Mouse (Mus musculus) spleen, postnatal 4 days (tissue): ENCODE measurements around the gene Ndufaf2.

Source experiments
- DNase-seq, 2 experiments: peaks; one replicate each; pipeline ENCODE4 v3.0.0; 2022; ENCODE audit warnings: low spot score in 2 of 2

Gene Ndufaf2

DNA sequence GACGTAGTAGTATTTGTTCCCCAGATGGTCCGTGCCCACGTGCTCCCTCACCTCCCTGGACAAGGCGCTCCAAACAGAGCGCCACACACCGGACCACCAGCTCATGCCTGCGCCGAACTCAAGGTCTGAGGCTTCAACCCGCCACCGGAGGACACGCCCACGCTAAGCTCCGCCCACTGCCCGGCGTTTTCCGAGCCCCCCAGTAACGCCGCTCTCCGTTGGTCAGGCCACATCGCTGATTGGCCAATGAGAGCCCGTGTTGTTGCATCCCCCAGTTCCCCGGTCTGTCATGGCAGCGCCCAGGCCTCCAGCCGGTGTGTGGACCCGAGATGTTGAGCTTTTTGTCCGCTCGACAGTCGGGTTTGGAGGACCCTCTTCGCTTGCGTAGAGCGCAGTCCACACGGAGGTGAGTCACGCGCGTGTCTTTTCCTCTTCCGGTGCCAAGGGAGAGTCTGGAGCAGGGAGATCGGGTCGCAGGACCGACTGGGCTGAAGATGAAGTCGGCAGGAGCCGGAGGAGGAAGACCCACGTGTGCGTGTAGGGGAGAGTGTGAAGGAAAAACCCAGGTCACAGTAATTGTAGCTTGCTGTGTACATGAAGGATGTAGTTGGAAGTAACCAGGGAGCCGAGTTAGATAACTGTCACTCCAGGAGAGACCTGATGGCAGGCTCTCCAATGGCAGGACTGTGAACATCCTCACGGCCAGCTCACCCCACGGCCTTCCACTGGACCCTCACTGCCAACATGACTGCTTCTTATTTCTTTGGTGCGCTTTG lies at the start of gene Ndufaf2, which contains the start of gene Ercc8:
Gene Ndufaf2 (minus strand): TSS at position 159 of the 776 bp plus-strand sequence.
Gene Ercc8 (plus strand): TSS at position 267 of the 776 bp plus-strand sequence.
- DNase-seq: peak; percentile 97 to 99

- DNase-seq: no peak
Measured at GRCm38 (mm10) chr13:108208090-108208489, 49.7 kb upstream of the Ndufaf2 start.

- no peak for DNase-seq
Measured at GRCm38 (mm10) chr13:108207447-108207846, 49.0 kb upstream of the Ndufaf2 start.

- DNase-seq: no peak
Measured at GRCm38 (mm10) chr13:108204857-108205256, 46.4 kb upstream of the Ndufaf2 start.

DNA sequence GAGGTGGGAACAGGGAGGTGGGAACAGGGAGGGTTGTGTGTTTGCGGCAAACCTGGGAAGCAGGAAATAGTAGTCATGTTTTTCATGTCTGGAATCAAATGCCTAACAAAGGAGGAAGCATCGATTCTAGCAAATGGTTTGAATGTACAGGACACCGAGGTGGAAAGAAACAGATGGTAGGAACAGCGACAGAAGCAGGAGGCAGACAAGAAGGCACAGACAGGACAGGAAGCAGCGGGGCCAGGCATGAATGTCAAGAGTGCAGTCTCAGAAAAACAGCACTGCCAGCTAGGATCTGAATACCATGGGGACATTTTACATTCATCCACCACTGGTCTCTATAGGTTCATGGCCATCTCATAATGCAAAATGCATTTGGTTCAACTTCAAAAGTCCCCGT lies 37.1 kb upstream of the Ndufaf2 start:
- DNase-seq: no peak

- peak in 1 of 2 experiments; percentile 35 for DNase-seq
Measured at GRCm38 (mm10) chr13:108191074-108191720, 32.8 kb upstream of the Ndufaf2 start.

DNA sequence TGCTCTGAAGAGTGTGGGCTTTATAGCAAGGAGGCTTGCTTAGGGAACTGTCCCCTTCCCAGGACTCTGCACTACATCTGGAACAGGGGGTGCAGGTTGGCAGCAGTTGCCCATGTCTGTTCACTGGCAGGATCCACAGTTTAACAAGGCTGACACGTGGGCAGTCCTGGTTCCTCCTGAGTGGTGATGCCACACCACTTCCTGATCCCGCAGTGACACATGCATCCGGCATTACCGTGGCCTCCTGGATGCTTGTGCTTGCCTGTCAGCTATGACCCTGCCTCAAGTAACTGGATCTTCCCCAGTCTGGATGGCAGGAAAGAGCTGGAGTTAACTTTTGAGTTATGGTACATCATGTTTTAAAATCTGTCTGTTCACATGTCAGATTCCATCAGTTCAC lies 29.6 kb upstream of the Ndufaf2 start:
- no peak for DNase-seq

DNA sequence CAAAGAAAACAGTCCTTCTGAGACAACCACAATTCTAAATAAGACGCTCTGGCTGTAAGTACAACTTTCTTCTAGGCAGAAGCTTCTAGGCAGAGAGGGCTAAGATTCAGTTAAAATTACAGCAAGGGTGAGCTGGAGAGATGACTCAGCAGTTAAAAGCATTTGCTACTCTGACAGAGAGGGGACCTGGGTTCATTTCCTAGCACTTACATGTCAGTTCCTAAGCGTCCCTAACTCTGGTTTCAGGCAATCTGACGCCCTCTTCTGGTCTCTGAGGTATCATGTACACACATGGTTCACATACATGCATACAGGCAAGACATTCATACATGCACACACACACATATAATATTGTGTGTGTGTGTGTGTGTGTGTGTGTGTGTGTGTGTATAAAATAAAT lies 27.1 kb upstream of the Ndufaf2 start:
- no peak for DNase-seq

DNA sequence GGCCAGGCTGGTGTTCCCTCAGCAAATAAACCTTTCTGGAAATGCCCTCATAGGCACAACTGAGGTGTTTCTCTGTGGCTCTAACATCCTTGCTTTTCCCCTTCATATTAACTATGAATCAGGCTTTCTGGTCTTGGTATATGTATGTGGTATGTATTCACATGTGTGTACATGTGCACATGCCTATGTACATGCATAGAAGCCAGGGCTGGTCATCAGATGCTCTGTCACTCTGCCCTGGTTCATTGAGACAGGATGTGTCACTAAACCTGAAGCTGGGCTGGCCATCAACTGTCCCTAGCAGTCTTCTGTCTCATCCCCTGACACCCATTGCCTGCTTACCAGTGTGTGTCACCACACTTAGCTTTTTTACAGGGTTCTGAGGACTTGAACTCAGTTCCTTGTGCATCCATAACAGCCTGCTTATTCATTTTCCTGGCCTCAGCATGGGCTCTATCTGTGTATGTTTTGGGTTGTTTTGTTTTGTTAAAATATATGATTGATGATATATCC lies 26.4 kb upstream of the Ndufaf2 start:
- DNase-seq: no peak

DNA sequence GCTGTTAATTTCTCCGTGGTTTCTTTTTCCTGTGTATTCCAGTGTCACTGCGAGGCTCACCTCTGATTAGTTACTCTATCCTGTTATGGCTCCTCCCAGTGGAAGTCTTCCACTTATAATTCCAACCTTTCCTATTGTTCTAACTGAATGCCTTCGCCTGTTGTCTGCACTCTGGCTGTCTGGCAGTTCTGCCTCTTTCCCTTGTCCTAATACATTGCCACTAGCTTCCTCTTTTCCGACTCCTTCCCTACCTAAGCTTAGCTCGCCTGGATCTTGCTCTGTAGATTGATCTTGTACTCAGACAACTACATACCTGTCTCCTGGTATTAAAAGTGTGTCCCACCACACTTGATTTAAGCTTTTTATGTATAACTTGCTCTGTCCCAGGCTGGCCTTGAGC lies 22.4 kb upstream of the Ndufaf2 start:
- no peak for DNase-seq

GRCm38 (mm10) chr13:108179618-108180017 lies 21.2 kb upstream of the Ndufaf2 start:
- DNase-seq: no peak

GRCm38 (mm10) chr13:108170511-108170910 lies 12.1 kb upstream of the Ndufaf2 start:
- DNase-seq: no peak

DNA sequence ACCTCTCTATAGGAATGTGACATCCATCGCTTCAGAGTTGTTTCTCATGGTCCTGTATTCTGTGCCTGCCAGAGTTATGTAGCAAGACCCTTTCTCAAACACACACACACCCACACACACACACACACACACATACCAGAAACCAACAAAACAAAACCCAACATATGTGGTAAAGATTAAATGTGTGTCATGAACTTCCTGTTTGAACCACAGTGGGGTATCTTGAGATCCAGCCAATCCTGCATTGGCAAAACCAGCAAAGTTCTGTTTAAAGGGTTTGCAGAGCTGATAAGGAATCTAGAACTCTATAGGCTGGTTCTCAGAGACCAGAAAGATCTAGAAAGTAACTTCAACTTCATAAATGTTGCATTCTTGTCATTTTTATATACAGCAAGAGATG lies 11.6 kb upstream of the Ndufaf2 start:
- DNase-seq: no peak

DNA sequence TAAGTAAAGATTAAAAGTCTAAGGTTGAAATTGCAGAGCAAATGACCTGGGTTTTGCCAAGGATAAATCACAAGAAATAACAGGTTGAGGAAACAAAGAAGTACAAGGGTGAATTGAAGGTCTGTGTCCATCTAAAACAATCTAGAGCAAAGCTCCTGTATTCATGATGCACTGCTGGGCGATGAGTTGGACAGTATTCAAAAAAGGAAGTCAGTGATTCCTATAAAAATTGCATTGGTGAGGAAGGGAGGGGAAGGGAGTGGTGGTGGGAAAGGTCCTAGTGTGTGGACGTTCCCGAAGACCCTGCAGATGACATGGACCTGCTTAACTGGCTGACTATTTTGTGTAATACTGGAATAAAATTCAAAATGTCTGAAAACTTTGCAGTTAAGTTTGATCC lies 6.2 kb upstream of the Ndufaf2 start:
- DNase-seq: no peak

- no peak for DNase-seq
Measured at GRCm38 (mm10) chr13:108163912-108164311, 5.5 kb upstream of the Ndufaf2 start.

GRCm38 (mm10) chr13:108159963-108160362 lies 1.5 kb upstream of the Ndufaf2 start:
- no peak for DNase-seq

- DNase-seq: no peak
Measured at GRCm38 (mm10) chr13:108159241-108159575, 785 bp upstream of the Ndufaf2 start.

- peak in 1 of 2 experiments; percentile 77 for DNase-seq
Measured at GRCm38 (mm10) chr13:108157732-108158464, 525 bp downstream of the Ndufaf2 start.

GRCm38 (mm10) chr13:108157156-108157555 lies 1.3 kb downstream of the Ndufaf2 start:
- no peak for DNase-seq

- peak; percentile 33 to 76 for DNase-seq
Measured at GRCm38 (mm10) chr13:108152650-108153372, 5.6 kb downstream of the Ndufaf2 start.

GRCm38 (mm10) chr13:108151782-108152181 lies 6.6 kb downstream of the Ndufaf2 start:
- no peak for DNase-seq

GRCm38 (mm10) chr13:108144086-108144485 lies 14.3 kb downstream of the Ndufaf2 start:
- no peak for DNase-seq
